ENCODE assay signal across 8 mouse cellular contexts in the genomic region with DNA sequence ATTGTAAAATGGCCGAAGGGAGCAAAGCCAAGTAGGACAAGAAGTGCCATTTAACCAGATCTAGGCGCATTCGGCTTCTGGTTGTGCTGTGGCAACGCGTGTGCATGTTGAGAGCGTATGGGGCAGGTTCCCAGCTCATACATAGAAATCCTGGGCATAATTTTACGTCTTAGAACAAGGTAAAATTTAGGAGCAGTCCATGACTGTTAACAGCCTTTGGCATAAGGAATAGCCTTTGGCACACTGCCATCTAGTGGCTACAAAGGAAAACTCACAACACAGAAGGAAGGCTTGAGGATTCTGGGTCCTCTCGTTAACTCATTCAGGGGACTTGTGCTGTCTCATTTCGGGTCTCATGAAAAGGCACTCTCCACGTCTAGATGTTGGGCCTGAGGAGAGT. TPM values are rescaled to one million over a fixed set of nuclear protein-coding genes. Genes with fewer than 3 reads are reported as not detected.
A peak's percentile ranks its signal among the peaks of the same experiment; 100 is the strongest.
DNase-seq lines count a peak whose midpoint lies in the region; ATAC-seq and TF ChIP-seq lines count a peak whose summit lies in the region.

No protein-coding gene starts in this region.

- WGBS in kidney, embryonic 16.5 days, result 14% methylated on average over 10 of the region's 10 CpGs
- WGBS in stomach, postnatal 0 days, result 16% methylated on average over 10 of the region's 10 CpGs

- H3K4me1 ChIP-seq in kidney, embryonic 16.5 days (ENCODE audit: insufficient read depth, low read length), result no peaks in the 10 kb centered on the region
- no peaks in the 10 kb centered on the region for H3K4me1 ChIP-seq in stomach, postnatal 0 days (replicated peaks; ENCODE audit: control insufficient read depth, insufficient read depth)

- H3K36me3 ChIP-seq in kidney, embryonic 16.5 days (ENCODE audit: insufficient read depth, low read length), result no peaks in the 10 kb centered on the region
- no peaks in the 10 kb centered on the region for H3K36me3 ChIP-seq in stomach, postnatal 0 days (ENCODE audit: control insufficient read depth, insufficient read depth, low read length)

- H3K9me3 ChIP-seq in kidney, embryonic 16.5 days (ENCODE audit: low read length), result no peaks in the 10 kb centered on the region; the same call in 1 of the 2 replicates
- no peaks in the 10 kb centered on the region for H3K9me3 ChIP-seq in stomach, postnatal 0 days (ENCODE audit: control insufficient read depth, low read length)

- peaks cover 32% of the 10 kb centered on the region; the same call in 1 of the 2 replicates for H3K27me3 ChIP-seq in kidney, embryonic 16.5 days (ENCODE audit: insufficient read depth, low read length)
- no peaks in the 10 kb centered on the region for H3K27me3 ChIP-seq in stomach, postnatal 0 days (ENCODE audit: control insufficient read depth, insufficient read depth, low read length)

- no peak for TF ChIP-seq EP300 in stomach, postnatal 0 days (optimal IDR thresholded peaks at IDR 0.05)

- ATAC-seq in kidney, embryonic 16.5 days (ENCODE audit: low FRiP score, low TSS enrichment), result no peak
- peak; percentile 87 for ATAC-seq in megakaryocyte-erythroid progenitor cell, adult 5-6 weeks (replicated peaks; ENCODE audit: low FRiP score, low TSS enrichment, poor library complexity, severe bottlenecking)
- ATAC-seq in stomach, postnatal 0 days (ENCODE audit: low FRiP score, low TSS enrichment), result peak; percentile 42

- H3K4me2 ChIP-seq in kidney, embryonic 16.5 days (replicated peaks; ENCODE audit: low read depth, low read length), result no peak overlapping the region
- no peak overlapping the region for H3K4me2 ChIP-seq in stomach, postnatal 0 days (replicated peaks; ENCODE audit: low read depth)

- TF ChIP-seq CTCF in stomach, postnatal 0 days (IDR thresholded peaks at IDR 0.05; ENCODE audit: low read depth), result peak; percentile 89

- no peak overlapping the region for H3K27ac ChIP-seq in kidney, embryonic 16.5 days (ENCODE audit: low read length)
- no peak overlapping the region for H3K27ac ChIP-seq in stomach, postnatal 0 days (replicated peaks)

- H3K9ac ChIP-seq in kidney, embryonic 16.5 days (replicated peaks; ENCODE audit: low read length), result no peak overlapping the region
- no peak overlapping the region for H3K9ac ChIP-seq in stomach, postnatal 0 days (ENCODE audit: low read length)

- peak; percentile 9 for DNase-seq in kidney, adult 11 months
- peak; percentile 66 for DNase-seq in ZHBTc4 (ENCODE audit: low read depth, low spot score)
- DNase-seq in embryo, embryonic 10 days (ENCODE audit: low spot score), result peak; percentile 82
- peak; percentile 64 for DNase-seq in heart, postnatal 4 days
- peak; percentile 40 for DNase-seq in layer of hippocampus, adult 9-10 months (ENCODE audit: low spot score)
- no peak for DNase-seq in stomach, postnatal 0 days (ENCODE audit: low spot score)

- H3K4me3 ChIP-seq in kidney, embryonic 16.5 days (ENCODE audit: low read length), result no peak overlapping the region
- H3K4me3 ChIP-seq in stomach, postnatal 0 days (ENCODE audit: low read depth, low read length), result no peak overlapping the region

RNA-seq across cellular contexts. Expression of gene Topaz1, which starts 17.6 kb away (rescaled TPM):
- polyA plus RNA-seq in kidney, embryonic 16.5 days (2015; fragmentation: Nextera tagmentation; extraction: Ambion mirVana), result not detected in 2 replicates
- not detected for total RNA-seq in heart, postnatal 4 days (2021)
- total RNA-seq in megakaryocyte-erythroid progenitor cell, adult 5-6 weeks (2014; fragmentation: Nextera tagmentation), result not detected in 2 replicates
- not detected in 2 replicates for total RNA-seq in megakaryocyte-erythroid progenitor cell, adult 5-6 weeks (2017)
- polyA plus RNA-seq in stomach, postnatal 0 days (2015; fragmentation: Nextera tagmentation; extraction: Ambion mirVana), result not detected in 2 replicates
